Mouse (Mus musculus): ENCODE measurements around the gene Cfap45. TPM values are rescaled to one million over a fixed set of nuclear protein-coding genes. Genes with fewer than 3 reads are reported as not detected.
A peak's percentile ranks its signal among the peaks of the same experiment; 100 is the strongest.

Gene Cfap45
- polyA plus RNA-seq, 1 experiment from 2014 or later, result 2.5 TPM

- peaks cover 17% of the 10 kb centered on the region for H3K4me1 ChIP-seq (ENCODE audit: control insufficient read depth, insufficient read depth, low read length)
- 3% methylated on average over 8 of the region's 8 CpGs for WGBS
- H3K27me3 ChIP-seq (ENCODE audit: control insufficient read depth, insufficient read depth, low read length), result no peaks in the 10 kb centered on the region
- DNase-seq (ENCODE audit: low spot score), result no peak
- no peaks in the 10 kb centered on the region for H3K9me3 ChIP-seq (ENCODE audit: control insufficient read depth, low read length)
- no peak overlapping the region for H3K27ac ChIP-seq (ENCODE audit: low read depth, low read length)
- peak overlapping the region; percentile 58 for H3K4me2 ChIP-seq (ENCODE audit: low read depth)
- ATAC-seq (ENCODE audit: insufficient read depth, low FRiP score, low TSS enrichment), result no peak
- peak overlapping the region; percentile 32 for H3K4me3 ChIP-seq (ENCODE audit: low read depth, low read length)
- peak overlapping the region; percentile 51 for H3K9ac ChIP-seq (ENCODE audit: low read length)
- H3K36me3 ChIP-seq (ENCODE audit: control insufficient read depth, insufficient read depth, low read length), result no peaks in the 10 kb centered on the region
Measured at GRCm38 (mm10) chr1:172549717-172550116, 29.1 kb downstream of the Cfap45 start.

DNA sequence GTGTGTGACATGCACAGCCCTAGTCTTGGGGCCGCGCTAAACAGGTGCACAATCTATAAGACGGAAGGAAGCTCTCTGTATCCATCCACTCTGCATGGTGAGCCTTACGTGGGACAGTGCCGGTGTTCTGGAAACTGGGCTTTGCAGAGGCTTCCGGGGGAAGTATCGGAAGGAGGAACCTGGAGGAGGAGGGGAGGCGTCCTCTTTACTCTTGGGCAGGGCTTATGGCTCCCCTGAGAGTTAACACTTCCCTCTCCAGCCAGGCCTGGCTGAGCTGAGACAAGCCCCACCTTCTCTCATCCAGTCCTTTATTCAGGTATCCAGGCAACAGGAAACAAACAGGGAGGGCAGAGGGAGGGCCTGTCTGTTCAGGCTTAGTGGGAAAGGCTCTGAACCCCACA lies 29.9 kb downstream of the Cfap45 start:
- peaks cover 17% of the 10 kb centered on the region for H3K4me1 ChIP-seq (ENCODE audit: control insufficient read depth, insufficient read depth, low read length)
- no peaks in the 10 kb centered on the region for H3K27me3 ChIP-seq (ENCODE audit: control insufficient read depth, insufficient read depth, low read length)
- ATAC-seq (ENCODE audit: insufficient read depth, low FRiP score, low TSS enrichment) (peak; percentile 83), DNase-seq (ENCODE audit: low spot score) (peak; percentile 55)
- H3K4me3 ChIP-seq (ENCODE audit: low read depth, low read length), result peak overlapping the region; percentile 32
- H3K4me2 ChIP-seq (ENCODE audit: low read depth), result peak overlapping the region; percentile 58
- no peaks in the 10 kb centered on the region for H3K36me3 ChIP-seq (ENCODE audit: control insufficient read depth, insufficient read depth, low read length)
- no peaks in the 10 kb centered on the region for H3K9me3 ChIP-seq (ENCODE audit: control insufficient read depth, low read length)
- H3K9ac ChIP-seq (ENCODE audit: low read length), result peak overlapping the region; percentile 51
- WGBS, result 2% methylated on average over 8 of the region's 8 CpGs
- H3K27ac ChIP-seq (ENCODE audit: low read depth, low read length), result no peak overlapping the region

GRCm38 (mm10) chr1:172551009-172551408 lies 30.4 kb downstream of the Cfap45 start:
- no peaks in the 10 kb centered on the region for H3K27me3 ChIP-seq (ENCODE audit: control insufficient read depth, insufficient read depth, low read length)
- peak overlapping the region; percentile 51; the same call in 1 of the 2 replicates for H3K9ac ChIP-seq (ENCODE audit: low read length)
- ATAC-seq (ENCODE audit: insufficient read depth, low FRiP score, low TSS enrichment) (no peak), DNase-seq (ENCODE audit: low spot score) (no peak)
- H3K4me3 ChIP-seq (ENCODE audit: low read depth, low read length), result no peak overlapping the region
- no peak overlapping the region for H3K27ac ChIP-seq (ENCODE audit: low read depth, low read length)
- H3K4me1 ChIP-seq (ENCODE audit: control insufficient read depth, insufficient read depth, low read length), result peaks cover 17% of the 10 kb centered on the region
- no peaks in the 10 kb centered on the region for H3K36me3 ChIP-seq (ENCODE audit: control insufficient read depth, insufficient read depth, low read length)
- no peaks in the 10 kb centered on the region for H3K9me3 ChIP-seq (ENCODE audit: control insufficient read depth, low read length)
- 65% methylated on average over 7 of the region's 7 CpGs for WGBS
- H3K4me2 ChIP-seq (ENCODE audit: low read depth), result peak overlapping the region; percentile 58; the same call in 1 of the 2 replicates

GRCm38 (mm10) chr1:172552623-172553022 lies 32.0 kb downstream of the Cfap45 start:
- H3K36me3 ChIP-seq (ENCODE audit: control insufficient read depth, insufficient read depth, low read length), result no peaks in the 10 kb centered on the region
- no peak overlapping the region for H3K9ac ChIP-seq (ENCODE audit: low read length)
- WGBS, result 48% methylated on average over 1 of the region's 1 CpGs
- H3K27ac ChIP-seq (ENCODE audit: low read depth, low read length), result no peak overlapping the region
- ATAC-seq (ENCODE audit: insufficient read depth, low FRiP score, low TSS enrichment), result no peak
- no peak overlapping the region for H3K4me3 ChIP-seq (ENCODE audit: low read depth, low read length)
- DNase-seq (ENCODE audit: low spot score), result no peak
- H3K9me3 ChIP-seq (ENCODE audit: control insufficient read depth, low read length), result no peaks in the 10 kb centered on the region
- peaks cover 17% of the 10 kb centered on the region for H3K4me1 ChIP-seq (ENCODE audit: control insufficient read depth, insufficient read depth, low read length)
- H3K27me3 ChIP-seq (ENCODE audit: control insufficient read depth, insufficient read depth, low read length), result no peaks in the 10 kb centered on the region
- no peak overlapping the region for H3K4me2 ChIP-seq (ENCODE audit: low read depth)

DNA sequence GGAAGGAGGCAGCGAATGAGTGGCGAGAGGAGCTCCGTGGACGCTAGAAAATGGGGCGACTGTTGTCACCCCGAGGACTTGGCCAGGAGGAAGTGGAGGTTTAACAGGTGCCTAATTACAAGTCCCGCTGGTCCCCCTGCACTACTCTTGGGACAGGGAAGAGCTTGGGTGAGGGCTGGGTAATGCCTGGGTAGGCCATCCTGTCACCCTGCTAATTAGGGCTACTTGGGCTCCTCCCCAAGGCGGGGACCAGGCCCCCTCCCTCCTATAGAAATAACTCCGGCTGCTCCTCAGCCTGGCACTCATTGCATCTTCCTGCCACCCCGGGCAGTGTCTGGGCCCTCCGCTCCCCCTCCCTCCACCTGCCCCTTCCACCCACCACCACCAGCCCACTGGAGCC lies 35.0 kb downstream of the Cfap45 start, which contains the start of gene Vsig8:
Vsig8 (plus strand) TSS at position 301 of the 400 bp plus-strand sequence.
- Histone ChIP-seq H3K9me3 (ENCODE audit: control insufficient read depth, low read length) (no peaks in the 10 kb centered on the region), H3K4me2 (ENCODE audit: low read depth) (no peak within 1 kb of the TSS), H3K36me3 (ENCODE audit: control insufficient read depth, insufficient read depth, low read length) (no peaks in the 10 kb centered on the region), H3K27me3 (ENCODE audit: control insufficient read depth, insufficient read depth, low read length) (peaks cover 3% of the 10 kb centered on the region; the same call in 1 of the 2 replicates), H3K27ac (ENCODE audit: low read depth, low read length) (no peak within 1 kb of the TSS), H3K4me3 (ENCODE audit: low read depth, low read length) (no peak within 1 kb of the TSS), H3K9ac (ENCODE audit: low read length) (no peak within 1 kb of the TSS), H3K4me1 (ENCODE audit: control insufficient read depth, insufficient read depth, low read length) (peaks cover 3% of the 10 kb centered on the region)
- ATAC-seq (ENCODE audit: insufficient read depth, low FRiP score, low TSS enrichment) (no peak), DNase-seq (ENCODE audit: low spot score) (no peak)
- 73% methylated on average over 11 of the region's 11 CpGs for WGBS

- no peaks in the 10 kb centered on the region for H3K36me3 ChIP-seq (ENCODE audit: control insufficient read depth, insufficient read depth, low read length)
- ATAC-seq (ENCODE audit: insufficient read depth, low FRiP score, low TSS enrichment), result peak; percentile 91
- peak overlapping the region; percentile 74 for H3K9ac ChIP-seq (ENCODE audit: low read length)
- peak; percentile 85 for DNase-seq (ENCODE audit: low spot score)
- H3K4me3 ChIP-seq (ENCODE audit: low read depth, low read length), result peak overlapping the region; percentile 55
- WGBS, result under 1% methylated on average over 47 of the region's 66 CpGs
- peaks cover 22% of the 10 kb centered on the region for H3K27me3 ChIP-seq (ENCODE audit: control insufficient read depth, insufficient read depth, low read length)
- peak overlapping the region; percentile 98 for H3K4me2 ChIP-seq (ENCODE audit: low read depth)
- no peaks in the 10 kb centered on the region for H3K9me3 ChIP-seq (ENCODE audit: control insufficient read depth, low read length)
- peaks cover 10% of the 10 kb centered on the region for H3K4me1 ChIP-seq (ENCODE audit: control insufficient read depth, insufficient read depth, low read length)
- 0 out of 2 replicates have a peak overlapping the region, but pooled peaks have one; percentile 11 for H3K27ac ChIP-seq (ENCODE audit: low read depth, low read length)
Measured at GRCm38 (mm10) chr1:172562641-172563464, 42.3 kb downstream of the Cfap45 start.

DNA sequence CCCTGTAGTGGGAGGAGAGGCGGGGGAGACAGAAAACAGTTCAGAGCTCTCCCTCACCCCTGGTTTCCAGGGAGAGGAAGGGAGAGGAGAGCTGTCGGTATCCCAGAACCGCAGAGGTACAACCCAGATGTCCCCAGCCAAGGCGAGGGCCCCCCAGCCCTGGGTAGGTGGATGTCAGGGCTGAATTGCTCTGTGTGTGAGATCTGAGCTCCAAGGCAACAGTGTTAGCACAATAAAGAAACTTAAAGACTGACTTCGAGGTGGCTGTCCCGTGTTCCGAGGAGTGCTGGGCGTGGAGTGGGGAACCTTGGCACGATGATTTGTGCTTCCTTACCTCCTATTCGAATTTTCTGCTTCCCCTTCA lies 42.8 kb downstream of the Cfap45 start:
- peaks cover 22% of the 10 kb centered on the region for H3K27me3 ChIP-seq (ENCODE audit: control insufficient read depth, insufficient read depth, low read length)
- peaks cover 10% of the 10 kb centered on the region for H3K4me1 ChIP-seq (ENCODE audit: control insufficient read depth, insufficient read depth, low read length)
- DNase-seq (ENCODE audit: low spot score) (no peak), ATAC-seq (ENCODE audit: insufficient read depth, low FRiP score, low TSS enrichment) (no peak)
- peak overlapping the region; percentile 74 for H3K9ac ChIP-seq (ENCODE audit: low read length)
- H3K4me3 ChIP-seq (ENCODE audit: low read depth, low read length), result peak overlapping the region; percentile 55
- H3K36me3 ChIP-seq (ENCODE audit: control insufficient read depth, insufficient read depth, low read length), result no peaks in the 10 kb centered on the region
- 0 out of 2 replicates have a peak overlapping the region, but pooled peaks have one; percentile 11 for H3K27ac ChIP-seq (ENCODE audit: low read depth, low read length)
- WGBS, result 1% methylated on average over 9 of the region's 10 CpGs
- no peaks in the 10 kb centered on the region for H3K9me3 ChIP-seq (ENCODE audit: control insufficient read depth, low read length)
- peak overlapping the region; percentile 98 for H3K4me2 ChIP-seq (ENCODE audit: low read depth)

DNA sequence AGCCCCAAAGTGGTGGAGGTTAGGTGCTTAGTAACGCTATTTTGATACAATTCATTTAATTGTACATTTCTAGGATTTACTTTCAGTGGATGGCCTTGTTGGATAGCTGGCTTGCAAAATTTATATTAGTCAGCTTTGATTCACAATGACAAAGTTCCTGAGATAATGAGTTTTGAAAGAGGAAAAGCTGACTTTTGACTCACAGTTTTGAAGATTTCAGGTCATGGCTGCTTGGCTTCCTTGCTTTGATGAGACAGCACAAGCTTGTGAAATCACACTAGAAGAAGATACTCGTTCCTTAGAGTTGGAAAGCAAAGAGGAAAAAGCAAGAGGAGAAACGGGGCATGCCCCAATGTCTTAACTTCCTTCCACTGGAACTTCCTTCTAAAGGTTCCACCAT lies 45.5 kb downstream of the Cfap45 start:
- no peaks in the 10 kb centered on the region for H3K9me3 ChIP-seq (ENCODE audit: control insufficient read depth, low read length)
- H3K4me2 ChIP-seq (ENCODE audit: low read depth), result no peak overlapping the region
- no peak overlapping the region for H3K9ac ChIP-seq (ENCODE audit: low read length)
- H3K36me3 ChIP-seq (ENCODE audit: control insufficient read depth, insufficient read depth, low read length), result no peaks in the 10 kb centered on the region
- no peak overlapping the region for H3K27ac ChIP-seq (ENCODE audit: low read depth, low read length)
- peaks cover 14% of the 10 kb centered on the region for H3K27me3 ChIP-seq (ENCODE audit: control insufficient read depth, insufficient read depth, low read length)
- ATAC-seq (ENCODE audit: insufficient read depth, low FRiP score, low TSS enrichment) (no peak), DNase-seq (ENCODE audit: low spot score) (no peak)
- peaks cover 10% of the 10 kb centered on the region for H3K4me1 ChIP-seq (ENCODE audit: control insufficient read depth, insufficient read depth, low read length)
- 79% methylated on average over 3 of the region's 3 CpGs for WGBS
- H3K4me3 ChIP-seq (ENCODE audit: low read depth, low read length), result no peak overlapping the region

DNA sequence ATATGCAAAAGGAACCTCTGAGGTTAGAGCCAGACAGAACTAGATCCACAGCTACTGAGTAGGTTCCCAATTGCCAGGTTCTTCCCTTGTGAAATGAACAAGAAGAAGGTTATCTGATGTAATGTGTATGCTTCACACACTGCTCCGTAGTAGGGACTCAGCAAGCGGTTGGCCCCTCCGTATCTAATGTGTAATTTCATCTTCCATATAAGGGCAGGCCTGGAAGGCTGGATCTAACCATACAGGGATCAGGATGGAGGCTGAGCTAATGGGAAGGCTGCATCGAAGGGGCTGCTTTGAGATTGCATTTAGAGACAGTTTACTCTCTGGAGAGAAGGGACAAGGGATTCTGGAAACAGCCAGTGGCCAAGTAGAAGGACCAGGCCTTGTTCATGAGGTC lies 47.2 kb downstream of the Cfap45 start:
- H3K27ac ChIP-seq (ENCODE audit: low read depth, low read length), result no peak overlapping the region
- H3K27me3 ChIP-seq (ENCODE audit: control insufficient read depth, insufficient read depth, low read length), result no peaks in the 10 kb centered on the region
- no peaks in the 10 kb centered on the region for H3K4me1 ChIP-seq (ENCODE audit: control insufficient read depth, insufficient read depth, low read length)
- WGBS, result 71% methylated on average over 4 of the region's 4 CpGs
- no peak for ATAC-seq (ENCODE audit: insufficient read depth, low FRiP score, low TSS enrichment)
- H3K4me3 ChIP-seq (ENCODE audit: low read depth, low read length), result no peak overlapping the region
- no peak overlapping the region for H3K4me2 ChIP-seq (ENCODE audit: low read depth)
- H3K9ac ChIP-seq (ENCODE audit: low read length), result no peak overlapping the region
- no peaks in the 10 kb centered on the region for H3K36me3 ChIP-seq (ENCODE audit: control insufficient read depth, insufficient read depth, low read length)
- no peak for DNase-seq (ENCODE audit: low spot score)
- no peaks in the 10 kb centered on the region for H3K9me3 ChIP-seq (ENCODE audit: control insufficient read depth, low read length)

Measured in neural tube, embryonic 11.5 days (tissue).